Mouse (Mus musculus) midbrain, embryonic 16.5 days (tissue): Measurements from ENCODE around the gene Smc1b. TPM values are rescaled to one million over a fixed set of nuclear protein-coding genes. Genes with fewer than 3 reads are reported as not detected.
A peak's percentile ranks its signal among the peaks of the same experiment; 100 is the strongest.

Experiments used
- ATAC-seq: fragments of 200-750 bp; cut with Nextera tagmentation; 2 replicates; pipeline ENCODE4 v1.8.0; 2017; ENCODE audit warnings: moderate TSS enrichment
- H3K27ac ChIP-seq: fragments of 300-500 bp; sonication (generic); 2 replicates; pipeline ENCODE4 v1.5.1; 2014; ENCODE audit warnings: mild to moderate bottlenecking, low read length, mixed read lengths
- H3K27me3 ChIP-seq: fragments of 300-500 bp; sonication (generic); 2 replicates; pipeline ENCODE4 v1.6.1; 2014; ENCODE audit warnings: low read depth, low read length, mixed read lengths; ENCODE audit not compliant: control insufficient read depth, insufficient read depth
- H3K36me3 ChIP-seq: fragments of 300-500 bp; sonication (generic); 2 replicates; pipeline ENCODE4 v1.6.1; 2014; ENCODE audit warnings: mild to moderate bottlenecking, low read length, moderate library complexity, mixed read lengths; ENCODE audit not compliant: control insufficient read depth, insufficient read depth
- H3K4me1 ChIP-seq: fragments of 300-500 bp; sonication (generic); 2 replicates; pipeline ENCODE4 v1.6.1; 2014; ENCODE audit warnings: mild to moderate bottlenecking, low read length, mixed read lengths; ENCODE audit not compliant: control insufficient read depth, insufficient read depth
- H3K4me2 ChIP-seq: fragments of 300-500 bp; sonication (generic); 2 replicates; pipeline ENCODE4 v1.6.1; 2014; ENCODE audit warnings: mild to moderate bottlenecking, low read length, mixed read lengths
- H3K4me3 ChIP-seq: fragments of 300-500 bp; sonication (generic); 2 replicates; pipeline ENCODE4 v1.5.1; 2014; ENCODE audit warnings: low read depth, mild to moderate bottlenecking, low read length, moderate library complexity, mixed read lengths
- H3K9ac ChIP-seq: fragments of 300-500 bp; sonication (generic); 2 replicates; pipeline ENCODE4 v1.6.1; 2014; ENCODE audit warnings: low read depth, low read length, mixed read lengths
- H3K9me3 ChIP-seq: fragments of 300-500 bp; sonication (generic); replicated peaks from 2 replicates; pipeline ENCODE4 v1.6.1; 2014; ENCODE audit warnings: mild to moderate bottlenecking, low read length, mixed read lengths; ENCODE audit not compliant: control insufficient read depth, poor library complexity, severe bottlenecking
- WGBS: fragments of 180-500 bp; shearing (Covaris S2); extraction: QIAGEN DNeasy Blood & Tissue Kit; methylation state at CpG from one replicate; pipeline ENCODE4 v1.1.7; 2014; 5-methylcytosine and 5-hydroxymethylcytosine counted together
- polyA plus RNA-seq: library from polyadenylated mRNA; unstranded; fragments of >200 nt; fragmentation: Nextera tagmentation; extraction: Ambion mirVana; gene quantifications from 2 replicates; pipeline ENCODE4 v1.2.1, GENCODE M21; 2015

Gene Smc1b
- polyA plus RNA-seq, 1 experiment from 2014 or later, result 0.15 TPM

DNA sequence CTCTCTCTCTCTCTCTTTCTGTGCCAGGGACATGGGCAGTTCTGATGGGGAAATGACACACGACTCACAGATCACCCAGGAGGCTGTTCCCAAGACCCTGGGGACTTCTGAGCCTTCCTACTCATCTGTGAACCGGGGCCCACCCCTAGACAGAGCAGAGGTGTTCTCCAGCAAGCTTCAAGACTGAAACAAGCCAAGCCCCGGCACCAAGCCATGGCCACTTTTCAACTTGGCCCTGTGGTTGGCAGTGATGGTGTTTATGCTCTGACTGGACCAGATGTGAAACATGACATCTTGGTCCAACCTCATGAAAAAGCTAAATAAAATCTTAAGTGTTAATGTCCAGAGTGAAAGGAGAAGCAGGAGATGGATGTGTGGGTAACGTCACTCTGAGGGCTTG is 109.6 kb downstream of the Smc1b start:
- Histone ChIP-seq H3K9me3 (no peaks in the 10 kb centered on the region), H3K27me3 (no peaks in the 10 kb centered on the region), H3K4me2 (no peak overlapping the region), H3K4me1 (peaks cover under 1% of the 10 kb centered on the region), H3K9ac (no peak overlapping the region), H3K4me3 (no peak overlapping the region), H3K27ac (no peak overlapping the region), H3K36me3 (no peaks in the 10 kb centered on the region)
- WGBS, result 70% methylated on average over 4 of the region's 4 CpGs
- ATAC-seq, result no peak

DNA sequence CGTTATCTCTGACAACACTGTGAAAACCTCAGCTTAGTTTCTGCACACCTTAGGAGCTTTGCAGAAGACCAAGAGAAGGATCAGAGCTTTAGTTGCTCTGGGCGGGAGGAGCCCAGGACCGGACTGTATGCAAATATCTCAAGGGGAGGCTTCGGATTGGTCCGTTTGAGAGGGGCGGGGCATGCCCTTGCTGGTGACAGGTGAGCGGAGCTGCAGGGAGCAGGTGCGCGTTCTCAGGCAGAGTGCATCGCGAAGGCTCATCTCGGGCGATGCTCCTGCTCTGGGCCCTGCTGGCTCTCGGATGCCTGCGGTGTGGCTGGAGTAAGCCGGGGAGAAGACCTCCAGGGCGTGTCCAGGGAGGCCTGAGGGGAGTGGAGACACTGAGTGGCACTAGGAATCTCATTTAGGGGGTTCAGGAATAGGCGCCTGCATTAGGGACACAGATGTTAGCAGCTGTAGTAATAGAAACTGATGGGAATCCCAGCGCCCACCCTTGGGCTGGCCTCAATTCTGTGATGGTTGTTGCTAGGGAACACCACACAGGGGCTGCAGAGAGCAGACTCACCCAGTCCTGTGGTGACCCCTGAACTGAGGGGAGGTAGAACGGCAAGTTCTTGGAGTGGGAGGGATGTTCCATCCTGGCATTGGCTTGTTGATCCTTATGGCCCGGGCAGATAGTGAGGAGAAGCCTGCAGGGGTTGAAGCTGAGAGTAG is 114.7 kb downstream of the Smc1b start, which contains the start of gene Upk3a:
Gene Upk3a, plus strand, starts transcription at position 191 of the 714 bp plus-strand sequence.
- H3K9ac ChIP-seq, result 0 out of 2 replicates have a peak within 1 kb of the TSS, but pooled peaks have one; percentile 32
- no peaks in the 10 kb centered on the region for H3K36me3 ChIP-seq
- peak within 1 kb of the TSS; percentile 5; the same call in 1 of the 2 replicates for H3K4me3 ChIP-seq
- H3K27ac ChIP-seq, result no peak within 1 kb of the TSS
- no peak for ATAC-seq
- H3K4me2 ChIP-seq, result peak within 1 kb of the TSS; percentile 53
- H3K27me3 ChIP-seq, result no peaks in the 10 kb centered on the region
- peaks cover 7% of the 10 kb centered on the region for H3K4me1 ChIP-seq
- 7% methylated on average over 21 of the region's 21 CpGs for whole genome bisulfite sequencing
- H3K9me3 ChIP-seq, result no peaks in the 10 kb centered on the region

DNA sequence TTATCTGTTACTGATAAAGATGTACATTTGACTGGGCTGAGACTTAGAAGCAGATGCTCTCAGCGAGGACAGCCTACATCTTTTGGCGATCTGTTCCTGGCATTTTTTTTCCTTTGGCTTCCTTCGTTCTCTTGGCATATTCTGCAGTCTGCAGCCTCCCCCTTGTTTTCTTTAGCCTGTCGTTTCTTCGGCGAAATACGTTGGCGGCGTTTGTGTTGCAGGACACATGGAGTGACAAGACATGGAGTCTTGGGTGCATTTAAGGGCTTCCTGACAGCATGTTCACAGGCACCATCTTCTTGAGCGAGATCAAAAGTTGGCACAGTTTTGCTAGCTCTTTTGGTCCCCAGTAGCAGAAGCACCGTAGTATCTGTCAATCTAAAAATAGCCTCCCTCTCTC is 116.0 kb downstream of the Smc1b start:
- H3K4me2 ChIP-seq, result no peak overlapping the region
- WGBS, result 85% methylated on average over 11 of the region's 11 CpGs
- H3K9ac ChIP-seq, result no peak overlapping the region
- peaks cover 10% of the 10 kb centered on the region for H3K4me1 ChIP-seq
- no peak overlapping the region for H3K4me3 ChIP-seq
- no peaks in the 10 kb centered on the region for H3K27me3 ChIP-seq
- no peak overlapping the region for H3K27ac ChIP-seq
- no peaks in the 10 kb centered on the region for H3K36me3 ChIP-seq
- no peaks in the 10 kb centered on the region for H3K9me3 ChIP-seq
- ATAC-seq, result no peak

Other genes starting within 250 kb of the Smc1b start
- 0.87 and 0.90 TPM in 2 replicates for gene Gm29666, start 211.9 kb downstream of the Smc1b start, polyA plus RNA-seq
- gene Nup50, start 208.6 kb downstream of the Smc1b start, polyA plus RNA-seq, result 24.2 and 27.9 TPM in 2 replicates
- 24.5 and 25.9 TPM in 2 replicates for gene 5031439G07Rik, start 143.4 kb downstream of the Smc1b start, polyA plus RNA-seq
- 0.77 and 1.1 TPM in 2 replicates for gene Upk3a, start 114.8 kb downstream of the Smc1b start, polyA plus RNA-seq
- 28.5 and 34.7 TPM in 2 replicates for gene Fam118a, start 103.0 kb downstream of the Smc1b start, polyA plus RNA-seq
- 0.78 and 1.4 TPM in 2 replicates for gene Ribc2, start 114 bp upstream of the Smc1b start, polyA plus RNA-seq
- 38.9 and 41.1 TPM in 2 replicates for gene Fbln1, start 74.0 kb upstream of the Smc1b start, polyA plus RNA-seq
- gene Atxn10, start 204.3 kb upstream of the Smc1b start, polyA plus RNA-seq, result 538 and 548 TPM in 2 replicates